23 mouse cellular contexts compared by ENCODE assay signal in the genomic region with DNA sequence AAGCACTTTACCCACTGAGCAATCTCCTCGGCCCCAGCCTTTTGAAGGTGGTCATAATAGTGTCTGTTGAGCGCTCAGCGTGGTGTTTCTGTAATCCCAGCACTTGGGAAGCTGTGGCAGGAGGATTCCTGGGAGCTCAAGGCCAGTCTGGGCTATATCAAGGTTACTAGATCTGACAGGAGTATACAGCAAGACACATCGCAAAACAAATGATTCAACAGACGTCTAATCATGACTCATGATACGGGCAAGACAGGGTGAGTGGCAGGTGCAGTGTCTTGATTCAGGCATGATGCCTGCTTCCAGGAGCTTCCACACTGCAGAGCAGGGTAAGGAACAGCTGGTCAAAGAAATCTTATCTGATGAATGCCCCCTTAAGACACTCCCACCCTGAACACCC. TPM values are rescaled to one million over a fixed set of nuclear protein-coding genes. Genes with fewer than 3 reads are reported as not detected.
"Had no signal": no experiment of that assay in that cellular context is flagged by ENCODE, and none has a peak within 500 bp of the region (broad histone marks: within the 10 kb centered on the region; RNA-seq: fewer than 3 reads in every experiment).

No protein-coding gene starts in this region.

- H3K36me3 ChIP-seq: neural tube, embryonic 13.5 days; neural tube, embryonic 15.5 days; stomach, embryonic 15.5 days had no signal

- H3K4me3 ChIP-seq: neural tube, embryonic 13.5 days; neural tube, embryonic 15.5 days; stomach, embryonic 15.5 days had no signal

- H3K27me3 ChIP-seq: neural tube, embryonic 13.5 days; neural tube, embryonic 15.5 days; stomach, embryonic 15.5 days had no signal

- DNase-seq: retina, postnatal 1 day; right cerebral cortex, adult 18-20 months; right cerebral cortex, postnatal 14 days; right cerebral cortex, postnatal 25 days; right cerebral cortex, postnatal 4 days; spleen, adult 18-20 months; thymus, adult 18-20 months; thymus, adult 2 months; thymus, postnatal 14 days; thymus, postnatal 25 days; thymus, postnatal 36 days; thymus, postnatal 4 days had no signal

RNA-seq across cellular contexts. Expression of a gene that starts 7.3 kb away (rescaled TPM):
- polyA plus RNA-seq: neural tube, embryonic 13.5 days had no signal

RNA-seq across cellular contexts. Expression of a gene that starts 18.2 kb away (rescaled TPM):
- polyA plus RNA-seq: neural tube, embryonic 13.5 days; neural tube, embryonic 15.5 days; spleen, adult 2 months; stomach, embryonic 14.5 days; urinary bladder, adult 2 months had no signal

RNA-seq across cellular contexts. Expression of a gene that starts 37.5 kb away (rescaled TPM):
- total RNA-seq: neutrophil, adult 5-6 weeks had no signal
- polyA plus RNA-seq: neural tube, embryonic 13.5 days; neural tube, embryonic 14.5 days; neural tube, embryonic 15.5 days; spleen, adult 2 months had no signal

RNA-seq across cellular contexts. Expression of a gene that starts 45.7 kb away (rescaled TPM):
- polyA plus RNA-seq: small intestine, adult 2 months; stomach, embryonic 15.5 days; stomach, embryonic 16.5 days; stomach, postnatal 0 days had no signal
